In the genomic region with DNA sequence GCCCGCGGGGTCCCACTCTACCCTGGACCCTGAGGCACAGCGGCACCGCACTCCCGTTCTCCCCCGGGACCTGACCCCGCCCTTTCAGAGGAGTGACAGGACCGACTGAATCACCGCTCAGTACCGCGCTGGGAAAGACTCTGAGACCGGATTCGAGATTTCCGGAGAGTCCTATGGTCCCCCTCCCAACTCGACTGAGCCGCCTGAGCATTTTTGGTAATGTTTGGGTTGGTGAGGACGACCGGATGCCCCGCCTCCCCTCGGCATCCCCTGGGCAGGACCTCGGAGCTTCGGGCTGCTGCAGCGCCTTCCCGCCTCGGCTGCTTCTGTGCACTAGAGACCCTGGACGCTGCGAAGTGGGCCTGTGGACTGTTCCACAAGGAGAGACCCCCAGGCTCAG, we compare ENCODE assay signal across 8 mouse cellular contexts. TPM values are rescaled to one million over a fixed set of nuclear protein-coding genes. Genes with fewer than 3 reads are reported as not detected.
DNase-seq lines count a peak whose midpoint lies in the region; ATAC-seq and TF ChIP-seq lines count a peak whose summit lies in the region.

No protein-coding gene starts in this region.

- under 1% methylated on average over 27 of the region's 27 CpGs for WGBS in heart, embryonic 10.5 days
- WGBS in lung, postnatal 0 days: under 1% methylated on average over 27 of the region's 27 CpGs

- TF ChIP-seq EP300 in lung, postnatal 0 days (IDR thresholded peaks at IDR 0.05): no peak; the same call in none of the 2 replicates

- H3K4me2 ChIP-seq in lung, postnatal 0 days (replicated peaks; ENCODE audit: low read depth, low read length): peak overlapping the region; percentile 56

- TF ChIP-seq CTCF in lung, postnatal 0 days (IDR thresholded peaks at IDR 0.05): no peak; the same call in 1 of the 2 replicates

- H3K9ac ChIP-seq in lung, postnatal 0 days (replicated peaks; ENCODE audit: low read depth): peak overlapping the region; percentile 37; the same call in 1 of the 2 replicates

- H3K4me3 ChIP-seq in heart, embryonic 10.5 days: peak overlapping the region; percentile 63
- peak overlapping the region; percentile 33 for H3K4me3 ChIP-seq in lung, postnatal 0 days (ENCODE audit: low read depth, low read length)

- DNase-seq in cerebellum, adult 11-12 months: peak; percentile 50
- DNase-seq in cerebellum, adult 8-10 months: no peak
- DNase-seq in embryo, embryonic 9.5 days (ENCODE audit: extremely low spot score): peak; percentile 81
- peak; percentile 88 for DNase-seq in heart, embryonic 10.5 days (ENCODE audit: low spot score)
- DNase-seq in kidney, adult 8-10 months: peak; percentile 76 to 77
- peak; percentile 91 for DNase-seq in lung, postnatal 0 days (ENCODE audit: low spot score)
- peak; percentile 57 for DNase-seq in ovary, postnatal 36 days (ENCODE audit: low spot score)
- DNase-seq in right cerebral cortex, adult 18-20 months: no peak

- no peaks in the 10 kb centered on the region for H3K36me3 ChIP-seq in heart, embryonic 10.5 days
- no peaks in the 10 kb centered on the region for H3K36me3 ChIP-seq in lung, postnatal 0 days (ENCODE audit: insufficient read depth, low read length)

- peaks cover 38% of the 10 kb centered on the region for H3K27me3 ChIP-seq in heart, embryonic 10.5 days (ENCODE audit: insufficient read depth, poor library complexity, severe bottlenecking)
- H3K27me3 ChIP-seq in lung, postnatal 0 days (replicated peaks; ENCODE audit: insufficient read depth, low read length): 0 out of 2 replicates have a peak, but pooled peaks cover 4% of the 10 kb centered on the region

- ATAC-seq in lung, postnatal 0 days: peak; percentile 75

- H3K27ac ChIP-seq in heart, embryonic 10.5 days: peak overlapping the region; percentile 91
- H3K27ac ChIP-seq in lung, postnatal 0 days (ENCODE audit: low read length): peak overlapping the region; percentile 90

- no peaks in the 10 kb centered on the region for H3K9me3 ChIP-seq in heart, embryonic 10.5 days
- H3K9me3 ChIP-seq in lung, postnatal 0 days (ENCODE audit: low read length): no peaks in the 10 kb centered on the region

- peaks cover 64% of the 10 kb centered on the region for H3K4me1 ChIP-seq in heart, embryonic 10.5 days
- H3K4me1 ChIP-seq in lung, postnatal 0 days (ENCODE audit: insufficient read depth, low read depth, low read length): peaks cover 16% of the 10 kb centered on the region; the same call in 1 of the 2 replicates

RNA-seq across cellular contexts. Expression of gene Mcam, which starts 4.2 kb away (rescaled TPM):
- 34.6 and 67.0 TPM in 2 replicates for polyA plus RNA-seq in heart, embryonic 10.5 days (2016; fragmentation: Nextera tagmentation; extraction: Ambion mirVana)
- 113 and 116 TPM in 2 replicates for polyA plus RNA-seq in lung, postnatal 0 days (2015; fragmentation: Nextera tagmentation; extraction: Ambion mirVana)

RNA-seq across cellular contexts. Expression of gene Rnf26, which starts 16.7 kb away (rescaled TPM):
- polyA plus RNA-seq in heart, embryonic 10.5 days (2016; fragmentation: Nextera tagmentation; extraction: Ambion mirVana): 53.6 and 55.8 TPM in 2 replicates
- 18.8 and 19.0 TPM in 2 replicates for polyA plus RNA-seq in lung, postnatal 0 days (2015; fragmentation: Nextera tagmentation; extraction: Ambion mirVana)

RNA-seq across cellular contexts. Expression of gene Gm49380, which starts 16.7 kb away (rescaled TPM):
- 0.07 and 0.18 TPM in 2 replicates for polyA plus RNA-seq in heart, embryonic 10.5 days (2016; fragmentation: Nextera tagmentation; extraction: Ambion mirVana)
- 0.29 and 0.30 TPM in 2 replicates for polyA plus RNA-seq in lung, postnatal 0 days (2015; fragmentation: Nextera tagmentation; extraction: Ambion mirVana)

RNA-seq across cellular contexts. Expression of gene C1qtnf5, which starts 23.0 kb away (rescaled TPM):
- polyA plus RNA-seq in heart, embryonic 10.5 days (2016; fragmentation: Nextera tagmentation; extraction: Ambion mirVana): 0.50 TPM in 1 of 2 replicates, not detected in the other
- 9.8 and 10.3 TPM in 2 replicates for polyA plus RNA-seq in lung, postnatal 0 days (2015; fragmentation: Nextera tagmentation; extraction: Ambion mirVana)

RNA-seq across cellular contexts. Expression of gene Mfrp, which starts 28.5 kb away (rescaled TPM):
- polyA plus RNA-seq in heart, embryonic 10.5 days (2016; fragmentation: Nextera tagmentation; extraction: Ambion mirVana): 0.21 TPM in 1 of 2 replicates, not detected in the other
- polyA plus RNA-seq in lung, postnatal 0 days (2015; fragmentation: Nextera tagmentation; extraction: Ambion mirVana): 0.08 TPM in 1 of 2 replicates, not detected in the other

Comparison
In these comparisons a context has a peak if more than half of its experiments do, and no peak if none do; other contexts are left out.
1. DNase-seq: peak in cerebellum, adult 11-12 months (single experiment), embryo, embryonic 9.5 days (single experiment), heart, embryonic 10.5 days (single experiment), kidney, adult 8-10 months (2 of 2), lung, postnatal 0 days (single experiment) and ovary, postnatal 36 days (single experiment); none in cerebellum, adult 8-10 months (single experiment) and right cerebral cortex, adult 18-20 months (single experiment).